Mouse (Mus musculus) hematopoietic stem cell, adult 5-6 weeks (primary cell): Measurements from ENCODE around the gene Eif5. TPM values are rescaled to one million over a fixed set of nuclear protein-coding genes. Genes with fewer than 3 reads are reported as not detected.

ENCODE experiments used
- ATAC-seq, 2 experiments: fragments of 125-278 bp in 1 of 2; replicated peaks in 1 of 2; 2 replicates each; pipeline ENCODE4 v1.8.0; 2016 to 2017; ENCODE audit warnings: inconsistent platforms in 2 of 2, mild to moderate bottlenecking in 2 of 2, moderate number of reproducible peaks in 2 of 2, low read depth in 1 of 2, moderate TSS enrichment in 1 of 2; ENCODE audit not compliant: low FRiP score in 2 of 2, poor library complexity in 2 of 2, severe bottlenecking in 2 of 2, insufficient read depth in 1 of 2, low TSS enrichment in 1 of 2
- total RNA-seq: library from RNA; stranded (forward); fragments of 172-1452, 232-1000 nt; gene quantifications from 2 replicates; pipeline ENCODE4 v1.2.3, GENCODE M21; 2017

Gene Eif5
- total RNA-seq, 1 experiment from 2014 or later = 352 TPM

DNA sequence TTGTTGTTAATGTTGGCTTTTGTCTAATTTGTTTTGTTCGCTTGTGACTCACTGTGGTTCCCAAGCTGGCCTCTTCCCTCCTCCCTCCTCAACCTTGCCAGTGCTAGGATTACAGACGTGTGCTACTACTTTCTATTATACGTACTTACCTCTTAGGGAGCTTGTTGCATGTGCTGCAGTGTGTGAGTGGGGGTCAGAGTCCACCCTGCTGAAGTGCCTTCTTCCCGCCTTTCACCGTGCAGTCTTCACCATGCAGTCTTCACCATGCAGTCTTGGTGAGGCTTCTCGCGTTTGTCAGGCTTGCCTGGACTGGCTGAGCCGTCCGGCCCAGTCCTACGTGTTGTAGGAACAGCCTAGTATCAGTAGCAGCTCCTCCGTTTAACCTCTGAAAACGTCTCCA lies 49.4 kb downstream of the Eif5 start:
- ATAC-seq = no peak

DNA sequence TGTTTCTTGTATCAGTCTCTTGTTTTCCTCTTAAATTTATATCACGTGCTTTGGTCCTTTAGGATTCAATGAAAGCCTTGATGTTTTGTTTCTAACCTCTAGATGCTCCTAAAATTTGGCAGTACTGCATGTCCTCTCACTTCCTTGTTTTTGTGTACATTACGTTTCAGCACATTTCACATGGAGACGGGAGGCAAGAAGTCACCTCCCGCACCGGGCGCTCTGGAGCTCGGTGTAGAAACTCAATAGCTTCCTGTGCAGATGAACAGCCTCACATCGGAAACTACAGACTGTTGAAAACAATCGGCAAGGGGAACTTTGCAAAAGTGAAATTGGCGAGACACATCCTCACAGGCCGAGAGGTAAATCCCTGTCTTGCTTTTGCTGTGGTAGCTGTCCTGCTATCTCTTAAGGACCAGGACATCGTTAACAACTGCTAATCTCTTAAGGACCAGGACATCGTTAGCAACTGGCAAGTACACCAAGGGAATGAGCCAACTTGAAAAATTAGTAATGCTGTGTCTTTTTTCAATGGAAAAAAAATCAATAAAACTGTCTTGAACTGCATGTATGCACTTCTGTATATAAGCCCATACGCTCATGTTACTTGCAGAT lies 54.7 kb downstream of the Eif5 start:
- ATAC-seq = peak; percentile 59 to 71; a peak in 2 of 4 replicates

DNA sequence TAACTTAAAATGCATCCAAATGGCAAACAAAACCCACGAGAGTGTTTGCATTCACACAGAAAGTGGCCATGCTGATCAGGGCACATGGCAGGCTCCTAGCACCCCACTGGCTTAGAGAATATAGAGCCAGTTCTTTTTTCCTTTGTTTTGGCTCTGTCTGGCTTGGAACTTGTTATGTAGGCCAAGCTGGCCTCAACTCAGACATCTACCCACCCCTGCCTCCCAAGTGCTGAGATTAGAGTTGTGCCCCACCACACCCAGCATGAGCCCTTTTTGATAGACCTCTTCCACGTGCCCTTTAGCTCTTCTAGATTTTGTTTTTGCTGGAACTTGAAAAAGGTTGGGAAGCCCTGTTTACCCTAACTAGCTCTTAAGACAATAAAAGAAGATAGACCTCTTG lies 56.0 kb downstream of the Eif5 start:
- no peak for ATAC-seq

Other genes starting within 250 kb of the Eif5 start
- gene Cdc42bpb, start 160.3 kb upstream of the Eif5 start, total RNA-seq = 7.2 and 8.0 TPM in 2 replicates
- not detected in 2 replicates for gene Lbhd2, start 131.2 kb upstream of the Eif5 start, total RNA-seq
- gene Exoc3l4, start 121.0 kb upstream of the Eif5 start, total RNA-seq = 0.19 and 0.79 TPM in 2 replicates
- gene Tnfaip2, start 95.5 kb upstream of the Eif5 start, total RNA-seq = 15.1 and 39.1 TPM in 2 replicates
- gene Gm266, start 52.2 kb upstream of the Eif5 start, total RNA-seq = not detected in 2 replicates
- 68.9 and 75.9 TPM in 2 replicates for gene Mark3, start 36.5 kb downstream of the Eif5 start, total RNA-seq
- gene Ckb, start 134.3 kb downstream of the Eif5 start, total RNA-seq = 5.1 and 8.1 TPM in 2 replicates
- 5.3 and 8.7 TPM in 2 replicates for gene Trmt61a, start 140.1 kb downstream of the Eif5 start, total RNA-seq
- 47.1 and 51.4 TPM in 2 replicates for gene Bag5, start 175.2 kb downstream of the Eif5 start, total RNA-seq
- gene Apopt1, start 175.2 kb downstream of the Eif5 start, total RNA-seq = 53.0 and 58.3 TPM in 2 replicates
- 64.8 and 73.9 TPM in 2 replicates for gene Klc1, start 220.8 kb downstream of the Eif5 start, total RNA-seq